Mouse (Mus musculus): ENCODE measurements around the gene Mettl13.

Gene Mettl13

DNA sequence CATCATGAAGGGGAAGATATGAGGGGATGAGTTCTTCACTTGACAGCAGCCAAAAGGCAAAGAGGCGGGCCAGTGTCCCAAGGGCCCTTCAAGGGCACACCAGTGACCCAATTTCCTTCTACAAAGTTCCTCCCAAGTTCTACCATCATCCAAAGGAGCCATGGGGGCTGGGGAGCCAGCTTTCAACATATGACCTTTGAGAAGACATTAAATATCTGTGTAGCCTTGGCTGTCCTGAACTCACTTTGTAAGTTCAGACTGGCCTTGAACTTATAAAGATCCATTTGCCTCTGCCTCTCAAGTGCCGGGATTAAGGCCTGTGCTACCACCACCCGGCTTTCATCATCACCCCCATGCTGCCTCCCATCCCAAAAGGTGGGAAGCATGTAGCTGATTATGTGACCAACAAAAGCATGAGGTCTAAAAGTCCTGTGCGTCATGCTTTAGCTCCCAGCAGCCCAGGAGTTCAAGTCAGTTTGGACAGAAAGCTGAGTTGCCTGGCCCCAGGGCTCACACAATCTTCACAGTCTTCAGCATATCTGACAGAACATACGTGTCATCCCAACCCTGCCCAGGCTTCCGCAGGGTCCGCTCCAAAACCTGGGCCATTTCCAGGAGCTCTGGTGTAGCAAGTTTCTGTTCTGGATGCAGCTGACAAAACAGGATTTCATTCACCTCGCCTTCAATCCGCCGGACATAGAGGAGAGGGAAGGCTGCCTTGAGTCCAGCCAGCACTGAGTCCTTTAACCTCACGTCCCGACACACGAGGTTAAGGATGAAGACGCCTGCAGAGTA is 14.4 kb downstream of the Mettl13 start:
- DNase-seq (ENCODE audit: low read depth, low spot score): no peak

DNA sequence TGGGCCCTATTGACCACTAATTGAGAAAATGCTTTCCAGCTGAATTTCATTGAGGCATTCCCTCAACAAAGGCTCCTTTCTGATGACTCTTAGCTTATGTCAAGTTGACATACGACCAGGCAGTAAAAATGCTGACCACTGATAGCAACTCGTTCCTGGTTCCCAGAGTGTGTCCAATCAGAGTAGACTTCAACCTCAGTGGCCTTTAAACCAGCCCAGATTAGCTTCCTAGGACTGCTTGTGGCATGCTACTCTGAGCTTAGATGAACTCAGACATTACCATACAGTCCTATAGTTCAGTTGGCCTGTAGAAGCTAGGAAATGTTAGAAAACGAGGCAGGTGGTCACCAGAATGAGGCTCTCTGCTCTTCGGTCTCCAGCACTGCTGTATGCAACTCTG is 16.0 kb downstream of the Mettl13 start:
- DNase-seq (ENCODE audit: low read depth, low spot score): peak; percentile 44

DNA sequence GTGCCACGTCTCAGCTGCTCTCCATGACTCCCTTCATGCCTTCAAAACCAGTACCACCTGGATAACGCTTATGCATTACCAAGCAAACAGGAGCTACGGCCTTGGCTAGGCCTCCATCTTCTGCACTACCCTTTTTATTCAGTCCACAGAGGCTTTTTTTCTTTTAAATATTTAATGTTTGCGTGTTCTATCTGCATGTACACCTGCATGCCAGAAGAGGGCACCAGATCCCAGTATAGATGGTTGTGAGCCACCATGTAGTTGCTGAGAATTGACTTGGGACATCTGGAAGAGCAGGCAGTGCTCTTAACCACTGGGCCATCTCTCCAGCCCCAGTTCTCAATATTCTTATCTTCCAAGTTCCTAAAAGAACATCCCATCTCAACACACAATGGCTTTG is 16.8 kb downstream of the Mettl13 start:
- no peak for DNase-seq (ENCODE audit: low read depth, low spot score)

DNA sequence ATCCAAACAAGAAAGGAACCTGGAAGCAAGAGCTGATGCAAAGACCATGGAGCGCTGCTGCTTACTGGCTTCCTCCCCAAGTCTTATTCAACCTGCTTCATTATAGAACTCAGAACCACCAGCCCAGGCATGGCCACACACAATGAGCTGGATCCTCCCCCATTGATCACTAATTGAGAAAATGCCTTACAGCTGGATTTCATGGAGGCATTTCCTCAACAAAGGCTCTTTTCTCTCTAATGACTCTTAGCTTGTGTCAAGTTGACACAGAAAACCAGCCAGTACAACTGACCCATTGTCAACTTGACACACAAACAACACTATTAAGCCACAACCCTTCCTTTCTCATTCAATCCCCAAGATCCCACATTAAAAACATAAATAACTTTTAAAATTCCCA is 17.7 kb downstream of the Mettl13 start:
- DNase-seq (ENCODE audit: low read depth, low spot score): no peak

DNA sequence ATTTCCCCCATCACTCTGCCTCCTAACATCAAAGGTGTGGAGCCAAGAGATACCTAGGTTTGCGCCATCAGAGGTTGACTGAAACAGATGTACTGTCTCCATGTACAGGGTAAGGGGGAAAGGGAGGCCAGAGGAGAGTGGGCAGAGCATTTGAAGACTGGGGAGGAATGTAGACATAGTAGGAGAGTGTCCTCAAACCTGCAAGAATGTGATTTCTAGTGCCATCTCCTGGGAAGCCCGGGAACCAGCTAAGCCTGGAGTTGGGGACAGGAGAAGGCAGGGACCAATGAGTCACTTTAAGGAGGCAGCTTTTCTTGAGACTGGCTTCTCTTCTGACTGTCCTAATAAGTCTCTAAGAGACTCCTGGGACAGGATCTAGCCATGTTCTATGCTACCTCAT is 18.7 kb downstream of the Mettl13 start:
- DNase-seq (ENCODE audit: low read depth, low spot score): no peak

DNA sequence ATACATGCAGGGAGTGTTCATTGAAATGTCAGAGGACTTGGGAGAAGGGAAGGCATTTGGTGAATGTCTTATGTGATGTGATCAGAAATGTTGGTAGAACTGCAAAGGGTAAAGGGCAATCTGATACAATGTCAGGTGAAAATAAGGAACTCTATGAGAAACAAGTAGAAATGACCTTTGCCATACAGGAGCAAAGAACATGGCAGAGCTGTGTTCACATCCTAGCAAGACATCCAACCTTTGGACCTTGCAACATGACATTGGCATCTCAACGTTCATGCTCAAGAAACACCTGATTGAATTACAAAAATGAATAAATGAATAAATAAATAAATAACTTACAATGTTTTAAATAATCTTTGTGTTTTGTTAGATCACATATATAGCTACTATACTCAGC is 33.2 kb downstream of the Mettl13 start:
- DNase-seq (ENCODE audit: low read depth, low spot score): no peak

DNA sequence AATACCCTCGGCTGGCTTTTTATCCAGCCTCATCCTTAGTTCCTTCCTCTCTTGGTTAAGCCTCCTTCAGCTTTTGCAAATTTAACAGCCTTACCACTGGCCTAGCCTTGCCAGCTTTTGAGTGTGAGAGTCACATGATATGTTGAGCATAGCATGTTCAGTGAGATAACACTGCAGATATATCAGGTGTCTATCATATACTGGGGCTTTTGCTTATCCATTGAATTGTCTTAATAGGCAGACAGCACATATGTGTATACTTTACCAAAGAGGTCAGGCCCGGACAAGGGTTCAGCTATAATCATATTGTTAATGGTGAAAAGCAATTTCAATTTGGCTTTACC is 38.4 kb downstream of the Mettl13 start:
- DNase-seq (ENCODE audit: low read depth, low spot score): no peak

DNA sequence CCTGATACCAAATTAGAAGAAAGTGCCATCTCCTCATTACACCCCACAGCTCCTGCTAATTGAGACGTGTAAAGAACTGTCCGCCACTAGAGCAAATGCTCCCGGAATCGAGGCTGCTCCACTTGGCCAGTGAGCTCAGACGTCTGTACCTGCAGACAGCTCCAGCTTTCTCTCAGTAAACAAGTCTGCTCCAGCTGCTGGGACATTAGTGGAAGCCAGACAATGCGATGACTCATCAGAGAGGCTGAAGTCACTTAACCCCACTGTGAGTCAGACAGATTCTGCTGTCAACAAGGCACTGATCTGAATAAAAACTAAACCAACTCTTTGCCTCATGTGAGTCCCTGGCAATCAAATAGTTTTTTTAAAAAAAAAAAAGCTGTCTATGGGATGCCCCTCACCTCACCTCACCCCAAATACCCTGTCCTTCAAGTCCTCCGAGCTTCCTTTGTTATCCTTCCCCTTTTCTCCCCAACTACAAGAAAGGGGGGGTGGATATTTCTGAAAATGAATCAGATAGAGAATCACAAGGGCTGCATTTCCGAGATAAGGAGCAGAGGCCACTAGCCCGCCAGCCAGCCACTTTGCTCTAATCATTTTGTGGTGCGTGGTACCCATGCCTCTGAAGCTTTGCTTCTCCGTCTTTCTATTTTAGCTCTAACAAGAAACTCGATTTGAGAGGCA is 38.9 kb downstream of the Mettl13 start:
- DNase-seq (ENCODE audit: low read depth, low spot score): no peak

DNA sequence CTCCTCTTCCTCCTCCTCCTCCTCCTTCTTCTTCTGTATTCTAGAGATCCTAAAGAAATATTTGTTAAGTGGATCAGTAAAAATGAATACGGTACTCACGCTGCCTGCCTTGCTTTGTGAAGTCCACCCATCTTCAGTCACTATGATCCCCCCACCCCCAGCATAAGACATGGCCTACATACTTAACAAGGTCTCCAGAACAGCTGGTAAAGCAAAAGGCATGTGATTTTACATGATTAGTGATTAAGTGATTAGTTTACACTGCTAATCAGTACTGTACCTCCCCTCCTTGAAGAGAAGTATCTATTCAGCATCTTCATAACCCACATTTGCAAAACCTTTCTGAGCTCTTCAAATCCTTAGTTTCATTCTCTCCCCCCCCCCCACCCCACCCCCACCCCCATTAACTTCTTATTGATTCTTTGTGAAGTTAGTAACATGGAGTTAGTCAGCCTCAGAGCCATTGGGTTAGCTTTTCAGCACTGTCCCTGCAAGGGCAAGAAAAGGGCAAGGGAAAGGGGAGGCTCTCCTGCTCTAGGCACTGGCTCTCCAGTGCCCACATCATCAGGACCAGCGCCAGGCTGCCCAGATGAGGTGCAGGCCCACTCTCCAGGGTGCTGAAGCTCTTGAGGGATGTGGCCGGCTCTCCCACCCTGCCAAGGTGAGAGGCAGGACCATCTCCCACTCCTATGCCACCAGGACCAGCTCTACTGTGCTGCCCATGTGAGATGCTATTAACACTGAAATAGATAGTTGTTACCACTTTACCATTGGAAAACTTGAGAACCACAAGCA is 39.9 kb downstream of the Mettl13 start:
- no peak for DNase-seq (ENCODE audit: low read depth, low spot score)

DNA sequence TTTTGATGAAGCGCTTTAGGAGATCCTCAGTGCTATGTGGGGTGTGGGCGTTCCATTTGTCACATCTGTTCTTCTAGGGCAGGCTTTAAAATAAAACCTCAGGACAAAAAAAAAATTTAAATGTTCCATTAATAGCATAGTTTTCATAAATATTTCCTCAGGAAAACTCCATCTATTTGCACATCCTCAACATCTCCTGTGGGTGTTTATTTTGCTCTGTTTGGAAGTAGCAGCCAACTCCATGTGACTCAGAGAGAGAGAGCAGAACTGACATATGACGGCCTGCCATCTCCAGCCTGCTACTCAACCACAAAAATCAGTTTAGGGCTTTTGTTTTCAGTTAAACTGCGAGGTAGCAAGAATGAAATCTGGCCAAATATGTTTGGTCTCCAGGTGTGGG is 41.8 kb downstream of the Mettl13 start:
- DNase-seq (ENCODE audit: low read depth, low spot score): no peak

DNA sequence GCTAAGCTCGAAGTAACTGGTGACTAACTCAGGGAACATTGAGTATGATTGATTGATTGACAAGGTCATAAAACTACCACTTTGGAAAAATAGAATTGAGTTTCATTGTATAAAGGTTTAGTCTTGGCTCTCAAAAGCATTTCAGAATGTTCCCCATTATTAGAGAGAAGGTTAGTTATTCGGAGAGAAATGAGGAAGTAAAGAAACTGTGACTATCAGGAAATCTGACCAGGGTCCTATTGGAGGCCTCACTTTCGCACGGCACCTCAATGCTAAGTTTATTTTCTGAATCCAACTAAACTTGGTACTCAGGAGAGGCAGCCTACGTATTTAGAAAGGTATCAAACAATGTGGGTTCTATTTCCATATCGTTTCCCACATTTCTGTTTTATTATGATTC is 42.7 kb downstream of the Mettl13 start:
- no peak for DNase-seq (ENCODE audit: low read depth, low spot score)
